Mouse (Mus musculus): ENCODE measurements around the gene Tecr. TPM values are rescaled to one million over a fixed set of nuclear protein-coding genes. Genes with fewer than 3 reads are reported as not detected.

Gene Tecr
- polyA plus RNA-seq, 1 experiment: 793 TPM

GRCm38 (mm10) chr8:83593325-83594166 is 14.2 kb downstream of the Tecr start:
- under 1% methylated on average over 22 of the region's 22 CpGs for WGBS
- DNase-seq: no peak
- H3K27ac ChIP-seq (ENCODE audit: insufficient read depth, low read depth, low read length): peak overlapping the region; percentile 83
- H3K4me1 ChIP-seq (ENCODE audit: control insufficient read depth, insufficient read depth, low read length): peaks cover 11% of the 10 kb centered on the region
- H3K4me3 ChIP-seq (ENCODE audit: insufficient read depth, low read depth, low read length): peak overlapping the region; percentile 84
- no peak for TF ChIP-seq POLR2A (IDR thresholded peaks at IDR 0.05; ENCODE audit: low read depth, low read length)
- no peak for TF ChIP-seq CTCF (conservative IDR thresholded peaks at IDR 0.05; ENCODE audit: insufficient read depth, insufficient read length, low read depth, low read length)
- no peaks in the 10 kb centered on the region for H3K27me3 ChIP-seq (replicated peaks; ENCODE audit: control insufficient read depth, insufficient read depth, low read length)
- no peaks in the 10 kb centered on the region for H3K36me3 ChIP-seq (ENCODE audit: control insufficient read depth, insufficient read depth, low read length)

- Histone ChIP-seq H3K27ac (ENCODE audit: insufficient read depth, low read depth, low read length) (no peak overlapping the region), H3K4me3 (ENCODE audit: insufficient read depth, low read depth, low read length) (no peak overlapping the region), H3K36me3 (ENCODE audit: control insufficient read depth, insufficient read depth, low read length) (no peaks in the 10 kb centered on the region), H3K27me3 (replicated peaks; ENCODE audit: control insufficient read depth, insufficient read depth, low read length) (no peaks in the 10 kb centered on the region), H3K4me1 (ENCODE audit: control insufficient read depth, insufficient read depth, low read length) (peaks cover 18% of the 10 kb centered on the region)
- WGBS: 57% methylated on average over 3 of the region's 3 CpGs
- DNase-seq: no peak
- no peak for TF ChIP-seq POLR2A (IDR thresholded peaks at IDR 0.05; ENCODE audit: low read depth, low read length)
- no peak for TF ChIP-seq CTCF (conservative IDR thresholded peaks at IDR 0.05; ENCODE audit: insufficient read depth, insufficient read length, low read depth, low read length)
Observed at GRCm38 (mm10) chr8:83592682-83593081, 15.1 kb downstream of the Tecr start.

GRCm38 (mm10) chr8:83590488-83591023 is 17.2 kb downstream of the Tecr start:
- no peak for DNase-seq
- Histone ChIP-seq H3K27ac (ENCODE audit: insufficient read depth, low read depth, low read length) (no peak overlapping the region), H3K4me3 (ENCODE audit: insufficient read depth, low read depth, low read length) (no peak overlapping the region), H3K27me3 (replicated peaks; ENCODE audit: control insufficient read depth, insufficient read depth, low read length) (no peaks in the 10 kb centered on the region), H3K36me3 (ENCODE audit: control insufficient read depth, insufficient read depth, low read length) (no peaks in the 10 kb centered on the region), H3K4me1 (ENCODE audit: control insufficient read depth, insufficient read depth, low read length) (peaks cover 26% of the 10 kb centered on the region)
- no peak for TF ChIP-seq POLR2A (IDR thresholded peaks at IDR 0.05; ENCODE audit: low read depth, low read length)
- 0 out of 2 replicates have a peak, but pooled peaks have one; percentile 19 for TF ChIP-seq CTCF (conservative IDR thresholded peaks at IDR 0.05; ENCODE audit: insufficient read depth, insufficient read length, low read depth, low read length)
- WGBS: 64% methylated on average over 7 of the region's 7 CpGs

- Histone ChIP-seq H3K27me3 (replicated peaks; ENCODE audit: control insufficient read depth, insufficient read depth, low read length) (no peaks in the 10 kb centered on the region), H3K4me3 (ENCODE audit: insufficient read depth, low read depth, low read length) (no peak overlapping the region), H3K27ac (ENCODE audit: insufficient read depth, low read depth, low read length) (no peak overlapping the region), H3K36me3 (ENCODE audit: control insufficient read depth, insufficient read depth, low read length) (no peaks in the 10 kb centered on the region), H3K4me1 (ENCODE audit: control insufficient read depth, insufficient read depth, low read length) (peaks cover 34% of the 10 kb centered on the region)
- TF ChIP-seq CTCF (conservative IDR thresholded peaks at IDR 0.05; ENCODE audit: insufficient read depth, insufficient read length, low read depth, low read length) (no peak), POLR2A (IDR thresholded peaks at IDR 0.05; ENCODE audit: low read depth, low read length) (no peak)
- no peak for DNase-seq
- WGBS: 91% methylated on average over 5 of the region's 5 CpGs
Observed at GRCm38 (mm10) chr8:83588886-83589285, 18.9 kb downstream of the Tecr start.

GRCm38 (mm10) chr8:83587644-83588043 is 20.1 kb downstream of the Tecr start:
- no peak overlapping the region for H3K4me3 ChIP-seq (ENCODE audit: insufficient read depth, low read depth, low read length)
- 39% methylated on average over 6 of the region's 6 CpGs for WGBS
- DNase-seq: no peak
- peaks cover 34% of the 10 kb centered on the region for H3K4me1 ChIP-seq (ENCODE audit: control insufficient read depth, insufficient read depth, low read length)
- TF ChIP-seq CTCF (conservative IDR thresholded peaks at IDR 0.05; ENCODE audit: insufficient read depth, insufficient read length, low read depth, low read length) (no peak), POLR2A (IDR thresholded peaks at IDR 0.05; ENCODE audit: low read depth, low read length) (no peak)
- H3K27ac ChIP-seq (ENCODE audit: insufficient read depth, low read depth, low read length): no peak overlapping the region
- H3K36me3 ChIP-seq (ENCODE audit: control insufficient read depth, insufficient read depth, low read length): no peaks in the 10 kb centered on the region
- H3K27me3 ChIP-seq (replicated peaks; ENCODE audit: control insufficient read depth, insufficient read depth, low read length): no peaks in the 10 kb centered on the region

- no peak overlapping the region for H3K27ac ChIP-seq (ENCODE audit: insufficient read depth, low read depth, low read length)
- H3K27me3 ChIP-seq (replicated peaks; ENCODE audit: control insufficient read depth, insufficient read depth, low read length): no peaks in the 10 kb centered on the region
- 39% methylated on average over 3 of the region's 3 CpGs for WGBS
- peak; percentile 71 for DNase-seq
- peaks cover 38% of the 10 kb centered on the region for H3K4me1 ChIP-seq (ENCODE audit: control insufficient read depth, insufficient read depth, low read length)
- H3K4me3 ChIP-seq (ENCODE audit: insufficient read depth, low read depth, low read length): no peak overlapping the region
- no peak for TF ChIP-seq CTCF (conservative IDR thresholded peaks at IDR 0.05; ENCODE audit: insufficient read depth, insufficient read length, low read depth, low read length)
- no peak for TF ChIP-seq POLR2A (IDR thresholded peaks at IDR 0.05; ENCODE audit: low read depth, low read length)
- H3K36me3 ChIP-seq (ENCODE audit: control insufficient read depth, insufficient read depth, low read length): no peaks in the 10 kb centered on the region
Observed at GRCm38 (mm10) chr8:83585333-83585732, 22.4 kb downstream of the Tecr start.

GRCm38 (mm10) chr8:83584771-83585170 is 23.0 kb downstream of the Tecr start:
- no peak for DNase-seq
- Histone ChIP-seq H3K27ac (ENCODE audit: insufficient read depth, low read depth, low read length) (no peak overlapping the region), H3K27me3 (replicated peaks; ENCODE audit: control insufficient read depth, insufficient read depth, low read length) (no peaks in the 10 kb centered on the region), H3K4me1 (ENCODE audit: control insufficient read depth, insufficient read depth, low read length) (peaks cover 38% of the 10 kb centered on the region), H3K36me3 (ENCODE audit: control insufficient read depth, insufficient read depth, low read length) (no peaks in the 10 kb centered on the region), H3K4me3 (ENCODE audit: insufficient read depth, low read depth, low read length) (no peak overlapping the region)
- WGBS: 66% methylated on average over 1 of the region's 1 CpGs
- no peak for TF ChIP-seq CTCF (conservative IDR thresholded peaks at IDR 0.05; ENCODE audit: insufficient read depth, insufficient read length, low read depth, low read length)
- TF ChIP-seq POLR2A (IDR thresholded peaks at IDR 0.05; ENCODE audit: low read depth, low read length): no peak

All from kidney, adult 2 months (tissue).